Mouse (Mus musculus): ENCODE measurements around the gene Eed. TPM values are rescaled to one million over a fixed set of nuclear protein-coding genes. Genes with fewer than 3 reads are reported as not detected.

Gene Eed
- total RNA-seq (2023), result 100 to 1,000 TPM; 132 to 158 TPM

DNA sequence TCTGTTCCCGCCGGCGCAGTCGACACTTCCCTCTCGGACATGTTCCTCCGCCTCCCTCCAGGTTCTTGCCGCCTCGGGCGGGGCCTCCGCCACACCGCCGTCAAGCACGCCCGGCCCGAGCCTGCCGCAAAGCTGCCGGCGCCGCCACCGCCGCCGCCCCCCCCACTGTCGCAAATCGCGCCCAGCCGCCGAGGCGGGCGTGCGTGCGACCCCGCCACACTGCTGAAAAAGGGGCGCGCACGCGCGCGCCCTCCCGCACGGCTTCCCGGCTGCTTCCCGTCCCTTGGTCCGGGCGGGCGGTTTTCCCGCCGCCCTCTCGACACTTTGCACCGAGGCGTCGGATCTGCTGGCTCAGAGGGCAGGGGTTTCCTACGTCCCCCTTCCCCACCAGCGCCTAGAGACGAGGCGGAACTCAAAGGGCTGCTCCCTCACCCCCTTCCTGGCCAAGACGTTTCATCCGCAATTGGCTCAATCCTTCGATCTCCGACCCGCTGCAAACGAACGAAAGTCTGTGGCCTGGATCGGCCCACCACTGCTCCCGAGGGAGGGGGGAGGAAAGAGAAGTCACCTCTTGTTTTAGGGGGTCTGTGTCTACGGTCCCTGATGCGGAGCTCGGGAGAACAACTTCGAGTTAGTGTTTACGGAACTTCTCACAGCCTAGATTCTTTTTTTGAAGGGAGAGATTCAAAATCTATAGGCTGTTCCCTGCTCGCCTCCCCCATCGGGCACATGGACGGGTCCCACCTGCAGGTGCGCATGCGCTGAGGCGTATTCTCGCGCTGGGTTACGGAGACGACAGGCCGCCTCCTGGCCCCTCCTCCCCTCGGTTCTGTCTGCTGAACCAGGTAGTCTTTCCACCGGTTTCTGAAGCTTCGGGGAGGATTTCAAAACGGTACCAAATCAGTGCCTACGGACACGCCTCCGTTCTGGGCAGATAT is at the start of gene Eed:
Eed (minus strand) TSS at position 499 of the 938 bp plus-strand sequence.

DNA sequence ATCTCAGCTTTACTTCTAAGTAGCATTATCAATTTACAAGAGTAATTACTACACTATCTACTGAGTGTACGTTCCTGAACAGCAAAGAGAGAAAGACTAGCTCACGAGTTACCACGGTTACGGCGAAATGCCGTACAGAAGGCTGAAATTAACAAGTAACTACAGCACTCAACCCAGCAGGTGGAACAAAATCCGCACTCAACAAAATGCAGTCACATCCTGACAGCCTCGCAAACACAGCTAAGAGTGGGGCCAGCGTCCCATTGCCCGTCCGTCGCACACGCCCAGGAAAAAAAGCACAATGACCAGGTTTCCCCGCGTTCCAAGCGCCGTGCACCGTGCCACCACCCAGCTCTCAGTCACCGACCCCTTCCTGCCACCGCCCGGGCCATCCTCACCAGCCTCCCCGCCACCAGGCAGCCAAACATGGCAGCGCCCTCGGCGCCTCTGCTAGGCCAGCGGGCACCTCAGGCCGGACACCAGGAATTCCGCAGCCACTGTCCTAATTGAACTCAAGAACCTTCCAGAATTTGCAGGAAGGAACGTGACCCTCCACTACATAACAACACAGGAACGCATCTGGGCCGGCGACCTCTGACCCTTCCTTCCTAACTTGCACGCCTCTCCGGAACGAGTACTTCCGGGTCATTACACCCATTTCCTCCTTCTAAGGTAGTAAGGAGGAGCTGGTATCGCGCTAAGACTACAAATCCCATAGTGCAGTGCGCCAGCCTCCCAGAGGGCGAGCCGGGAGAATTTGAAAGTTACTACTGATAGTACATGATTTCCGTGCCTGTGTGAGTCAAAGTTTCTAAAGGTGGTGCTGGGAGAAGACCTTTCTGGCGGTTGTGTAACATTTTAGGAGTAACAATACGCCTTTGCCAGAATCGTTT is 40.0 kb downstream of the Eed start, which contains the start of gene Hikeshi:
Hikeshi (minus strand) TSS at position 634 of the 893 bp plus-strand sequence.

Other genes with a start within 250 kb of the Eed start
- not detected for gene Ccdc81, start 77.4 kb downstream of the Eed start, total RNA-seq (2023)
- 10 to 100 TPM; 49.5 to 63.7 TPM for gene Hikeshi, start 39.8 kb downstream of the Eed start, total RNA-seq (2023)
- gene Picalm, start 149.2 kb upstream of the Eed start, total RNA-seq (2023), result 100 to 1,000 TPM; 205 to 220 TPM

All from B cell, adult 67 days (primary cell).